Mouse (Mus musculus) embryonic fibroblast, embryonic 13.5 days (primary cell): ENCODE results near the gene Plb1.

Experiments
- CTCF ChIP-seq: IDR thresholded peaks from 2 replicates; pipeline ENCODE4 v1.5.1; 2011; ENCODE audit warnings: mild to moderate bottlenecking, control low read depth, low read length, moderate library complexity, borderline replicate concordance; ENCODE audit not compliant: insufficient read depth
- POLR2A ChIP-seq: IDR thresholded peaks from 2 replicates; pipeline ENCODE4 v1.6.1; 2011; ENCODE audit warnings: low read depth, mild to moderate bottlenecking, control low read depth, low read length, moderate library complexity

DNA sequence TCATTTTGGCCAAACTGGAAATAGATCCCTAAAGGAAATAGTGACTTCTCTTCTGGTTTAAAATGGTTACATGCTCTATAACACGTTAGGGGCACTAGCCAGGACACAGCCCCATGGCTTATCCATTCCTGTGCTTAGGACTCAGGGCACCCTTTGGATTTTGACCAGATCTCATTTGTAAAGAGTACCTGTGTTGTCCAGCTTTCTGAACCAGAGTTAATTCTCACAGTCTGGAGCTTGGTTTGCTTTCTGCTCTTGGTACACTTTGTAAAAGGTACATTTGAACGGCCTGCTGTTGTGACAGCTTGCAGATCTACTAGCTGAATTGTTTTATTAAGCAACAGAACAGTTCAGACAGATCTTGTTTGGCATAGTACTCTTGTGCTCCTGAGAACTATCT is 25.8 kb upstream of the Plb1 start:
- TF ChIP-seq POLR2A (no peak), CTCF (no peak)
